Mouse (Mus musculus): ENCODE measurements around the gene Lat. TPM values are rescaled to one million over a fixed set of nuclear protein-coding genes. Genes with fewer than 3 reads are reported as not detected.
"Not testable (repeated sequence)": the region's sequence is repeated elsewhere in the genome, so short reads cannot be mapped to it uniquely, and the experiment has no call there.

The Lat gene
- 1.0 and 1.9 TPM in 2 replicates for polyA plus RNA-seq (2015; fragmentation: Nextera tagmentation; extraction: Ambion mirVana)

DNA sequence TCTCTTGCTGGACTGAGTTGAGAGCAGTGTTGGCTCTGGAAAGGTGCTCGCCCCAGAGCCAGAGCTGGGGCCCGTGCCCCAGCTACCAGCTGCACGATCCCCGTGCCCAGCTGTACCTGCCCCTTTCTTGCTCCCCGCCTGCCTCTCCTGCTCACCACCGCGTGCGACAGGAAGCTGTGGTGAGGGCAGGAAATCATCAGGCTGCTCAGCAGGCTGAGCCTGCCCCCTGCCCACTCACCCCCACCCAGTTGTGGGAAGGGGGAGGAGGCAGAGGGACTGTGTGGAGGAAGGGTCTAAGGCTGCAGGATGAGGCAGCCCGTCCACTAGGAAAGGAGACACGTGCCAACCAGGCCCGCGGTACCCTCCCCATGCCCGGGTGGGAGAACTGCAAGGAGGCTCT is at the start of gene Lat:
Gene Lat (minus strand): TSS at position 178 of the 400 bp plus-strand sequence.
- Histone ChIP-seq H3K9me3 (replicated peaks) (no peaks in the 10 kb centered on the region), H3K27ac (no peak within 1 kb of the TSS), H3K27me3 (no peaks in the 10 kb centered on the region), H3K9ac (no peak within 1 kb of the TSS), H3K4me3 (no peak within 1 kb of the TSS), H3K36me3 (ENCODE audit: poor library complexity, severe bottlenecking) (peaks cover 67% of the 10 kb centered on the region), H3K4me1 (no peaks in the 10 kb centered on the region), H3K4me2 (no peak within 1 kb of the TSS)
- ATAC-seq: no peak
- WGBS: 84% methylated on average over 13 of the region's 13 CpGs

DNA sequence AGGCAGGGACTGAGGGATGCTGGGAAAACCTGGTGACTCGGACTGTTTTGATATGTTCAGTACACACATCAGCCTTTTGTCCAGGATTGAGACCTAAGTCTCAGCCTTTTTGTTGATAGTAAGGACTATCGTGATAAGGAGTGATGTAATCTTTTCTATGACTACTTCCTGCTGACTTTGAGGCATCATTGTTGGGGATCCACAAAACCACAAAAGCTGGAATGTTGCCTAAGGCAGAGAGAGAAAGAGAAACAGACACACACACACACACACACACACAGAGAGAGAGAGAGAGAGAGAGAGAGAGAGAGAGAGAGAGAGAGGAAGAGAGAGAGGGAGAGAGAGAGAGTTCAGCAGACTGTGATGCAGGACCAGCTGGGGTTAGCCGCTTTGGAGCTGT is 49.1 kb upstream of the Lat start:
- Histone ChIP-seq H3K9ac (no peak overlapping the region), H3K4me3 (no peak overlapping the region), H3K27ac (no peak overlapping the region), H3K36me3 (ENCODE audit: poor library complexity, severe bottlenecking) (no peaks in the 10 kb centered on the region), H3K9me3 (replicated peaks) (no peaks in the 10 kb centered on the region), H3K4me2 (no peak overlapping the region), H3K4me1 (peaks cover 12% of the 10 kb centered on the region; the same call in 1 of the 2 replicates), H3K27me3 (no peaks in the 10 kb centered on the region)
- no peak for ATAC-seq
- WGBS: 66% methylated on average over 3 of the region's 3 CpGs

DNA sequence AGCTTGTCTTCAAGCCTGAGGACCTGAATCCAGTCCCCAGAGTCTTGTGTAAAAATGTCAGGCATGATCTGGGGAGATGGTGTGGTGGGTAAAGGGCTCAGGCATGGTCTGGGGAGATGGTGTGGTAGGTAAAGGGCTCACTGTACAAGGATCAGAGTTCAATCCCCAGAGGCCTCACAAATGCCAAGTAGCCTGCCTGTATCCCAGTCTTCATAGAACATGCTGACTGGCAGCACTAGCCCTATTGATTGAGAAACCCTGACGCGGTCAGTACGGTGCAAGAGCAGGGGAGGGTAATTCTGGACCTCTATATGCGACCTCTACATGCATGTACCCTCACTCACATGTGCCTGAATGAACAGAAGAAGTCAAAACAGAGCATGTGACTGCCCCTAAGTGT is 48.2 kb upstream of the Lat start:
- H3K27me3 ChIP-seq: no peaks in the 10 kb centered on the region
- no peak overlapping the region for H3K9ac ChIP-seq
- H3K36me3 ChIP-seq (ENCODE audit: poor library complexity, severe bottlenecking): no peaks in the 10 kb centered on the region
- H3K9me3 ChIP-seq (replicated peaks): no peaks in the 10 kb centered on the region
- H3K4me3 ChIP-seq: no peak overlapping the region
- no peak overlapping the region for H3K27ac ChIP-seq
- no peak for ATAC-seq
- H3K4me1 ChIP-seq: peaks cover 12% of the 10 kb centered on the region; the same call in 1 of the 2 replicates
- 64% methylated on average over 4 of the region's 4 CpGs for WGBS
- H3K4me2 ChIP-seq: no peak overlapping the region

DNA sequence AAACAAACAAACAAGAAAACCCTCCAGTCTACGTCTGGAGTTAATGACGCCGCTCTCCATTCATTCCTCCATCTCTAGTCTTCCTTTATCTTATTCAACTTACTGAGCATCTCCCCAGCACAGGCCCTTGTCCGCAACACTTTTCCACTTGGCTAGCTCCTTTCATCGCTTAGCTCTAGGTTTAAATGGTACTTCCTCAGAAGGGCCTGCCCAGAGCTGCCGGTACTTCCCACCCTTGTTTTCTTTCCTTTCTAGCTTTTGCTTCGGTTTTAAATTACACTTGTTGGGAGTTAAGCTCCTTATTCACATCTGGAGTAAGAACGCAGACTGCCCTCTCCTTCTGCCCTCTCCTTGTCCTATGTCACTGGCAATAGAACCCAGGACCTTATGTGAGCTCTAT is 47.7 kb upstream of the Lat start:
- no peaks in the 10 kb centered on the region for H3K27me3 ChIP-seq
- no peak overlapping the region for H3K9ac ChIP-seq
- H3K4me1 ChIP-seq: peaks cover 12% of the 10 kb centered on the region; the same call in 1 of the 2 replicates
- no peak overlapping the region for H3K4me3 ChIP-seq
- ATAC-seq: no peak
- H3K36me3 ChIP-seq (ENCODE audit: poor library complexity, severe bottlenecking): no peaks in the 10 kb centered on the region
- 3% methylated on average over 8 of the region's 8 CpGs for WGBS
- H3K9me3 ChIP-seq (replicated peaks): no peaks in the 10 kb centered on the region
- H3K27ac ChIP-seq: no peak overlapping the region
- H3K4me2 ChIP-seq: no peak overlapping the region

GRCm38 (mm10) chr7:126416615-126417014 is 47.2 kb upstream of the Lat start:
- Histone ChIP-seq H3K9ac (0 out of 2 replicates have a peak overlapping the region, but pooled peaks have one; percentile 5), H3K27ac (no peak overlapping the region), H3K9me3 (replicated peaks) (no peaks in the 10 kb centered on the region), H3K4me2 (no peak overlapping the region), H3K36me3 (ENCODE audit: poor library complexity, severe bottlenecking) (no peaks in the 10 kb centered on the region), H3K27me3 (no peaks in the 10 kb centered on the region), H3K4me1 (peaks cover 12% of the 10 kb centered on the region; the same call in 1 of the 2 replicates), H3K4me3 (no peak overlapping the region)
- no peak for ATAC-seq
- 50% methylated on average over 2 of the region's 2 CpGs for WGBS

DNA sequence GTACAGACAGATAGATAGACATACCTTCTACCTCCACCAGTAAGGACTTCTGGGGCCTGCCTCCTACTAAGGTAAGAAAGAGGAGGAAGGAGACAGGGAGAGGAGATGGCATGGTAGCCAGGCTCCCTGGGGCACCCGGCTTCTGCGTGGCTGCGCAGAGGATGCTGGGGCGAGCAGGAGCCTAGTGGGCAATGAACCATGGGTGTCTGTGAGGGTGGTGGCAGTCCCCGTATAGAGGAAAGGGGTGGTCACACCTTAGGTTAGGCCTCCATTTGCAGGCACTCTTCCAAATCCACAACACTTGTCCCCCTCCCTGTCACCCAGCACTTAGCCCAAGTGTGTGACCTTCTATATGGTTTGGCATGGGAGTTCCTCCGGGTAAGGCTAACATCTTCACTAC is 45.4 kb upstream of the Lat start, which contains the start of gene Cd19:
Gene Cd19 (minus strand): TSS at position 165 of the 400 bp plus-strand sequence.
- Histone ChIP-seq H3K4me1 (peaks cover 12% of the 10 kb centered on the region; the same call in 1 of the 2 replicates), H3K4me3 (no peak within 1 kb of the TSS), H3K4me2 (no peak within 1 kb of the TSS), H3K9me3 (replicated peaks) (no peaks in the 10 kb centered on the region), H3K27ac (no peak within 1 kb of the TSS), H3K36me3 (ENCODE audit: poor library complexity, severe bottlenecking) (no peaks in the 10 kb centered on the region), H3K27me3 (no peaks in the 10 kb centered on the region), H3K9ac (no peak within 1 kb of the TSS)
- no peak for ATAC-seq
- WGBS: 92% methylated on average over 6 of the region's 6 CpGs

- Histone ChIP-seq H3K4me3 (no peak overlapping the region), H3K36me3 (ENCODE audit: poor library complexity, severe bottlenecking) (no peaks in the 10 kb centered on the region), H3K4me2 (no peak overlapping the region), H3K27me3 (no peaks in the 10 kb centered on the region), H3K4me1 (no peaks in the 10 kb centered on the region), H3K27ac (no peak overlapping the region), H3K9me3 (replicated peaks) (no peaks in the 10 kb centered on the region), H3K9ac (no peak overlapping the region)
- no peak for ATAC-seq
- WGBS: 95% methylated on average over 4 of the region's 4 CpGs
Measured at GRCm38 (mm10) chr7:126411061-126411460, 41.7 kb upstream of the Lat start.

- H3K27ac ChIP-seq: no peak overlapping the region
- no peaks in the 10 kb centered on the region for H3K27me3 ChIP-seq
- H3K4me1 ChIP-seq: no peaks in the 10 kb centered on the region
- H3K4me3 ChIP-seq: no peak overlapping the region
- H3K9ac ChIP-seq: no peak overlapping the region
- WGBS: 78% methylated on average over 2 of the region's 2 CpGs
- H3K36me3 ChIP-seq (ENCODE audit: poor library complexity, severe bottlenecking): no peaks in the 10 kb centered on the region
- no peaks in the 10 kb centered on the region for H3K9me3 ChIP-seq (replicated peaks)
- ATAC-seq: no peak
- H3K4me2 ChIP-seq: no peak overlapping the region
Measured at GRCm38 (mm10) chr7:126408686-126409085, 39.3 kb upstream of the Lat start.

- H3K9me3 ChIP-seq (replicated peaks); H3K9ac ChIP-seq; H3K27ac ChIP-seq; H3K4me3 ChIP-seq; H3K4me2 ChIP-seq; H3K36me3 ChIP-seq (ENCODE audit: poor library complexity, severe bottlenecking); H3K4me1 ChIP-seq; H3K27me3 ChIP-seq; ATAC-seq: not testable (repeated sequence)
- WGBS: 87% methylated on average over 8 of the region's 8 CpGs
Measured at GRCm38 (mm10) chr7:126402518-126402917, 33.1 kb upstream of the Lat start.

DNA sequence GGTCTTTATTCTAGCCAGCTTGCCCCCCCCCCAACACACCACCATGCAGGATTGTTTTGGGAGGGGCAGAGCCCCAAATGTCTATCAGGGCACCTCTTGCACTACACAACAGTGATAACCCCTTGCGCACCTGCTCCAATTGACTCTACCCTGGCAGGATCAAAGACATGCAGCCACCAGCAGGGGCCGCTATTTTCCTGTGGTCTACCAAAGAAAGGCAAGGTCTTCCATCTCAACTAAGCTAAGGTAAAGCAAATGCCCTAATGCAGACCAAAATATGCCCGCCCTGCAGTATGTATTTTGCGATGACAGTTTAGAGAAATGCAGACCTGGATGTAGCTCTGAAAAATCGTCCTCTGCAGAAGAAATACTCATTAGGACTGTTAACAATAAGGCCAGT is 30.2 kb upstream of the Lat start:
- Histone ChIP-seq H3K27me3 (no peaks in the 10 kb centered on the region), H3K27ac (no peak overlapping the region), H3K4me3 (no peak overlapping the region), H3K36me3 (ENCODE audit: poor library complexity, severe bottlenecking) (no peaks in the 10 kb centered on the region), H3K9me3 (replicated peaks) (no peaks in the 10 kb centered on the region), H3K4me2 (no peak overlapping the region), H3K4me1 (peaks cover 16% of the 10 kb centered on the region), H3K9ac (no peak overlapping the region)
- ATAC-seq: no peak
- WGBS: 8% methylated on average over 5 of the region's 5 CpGs

DNA sequence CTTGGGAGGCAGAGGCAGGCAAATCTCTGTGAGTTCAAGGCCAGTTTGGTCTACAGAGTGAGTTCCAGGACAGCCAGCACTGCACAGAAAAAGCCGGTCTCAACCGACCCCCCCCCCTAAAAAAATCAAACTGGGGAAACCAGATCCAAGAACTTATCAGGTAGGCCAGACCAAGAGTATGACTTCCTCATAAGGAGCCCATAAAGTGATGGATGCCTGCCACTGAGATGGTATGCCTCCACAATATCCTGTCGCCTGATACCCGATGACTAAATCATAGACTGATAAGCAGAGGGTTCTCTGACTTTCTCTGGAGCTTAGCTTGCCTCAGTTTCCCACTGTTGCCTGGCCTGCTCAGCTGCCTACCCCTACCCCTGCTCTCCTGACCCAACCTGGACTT is 28.5 kb upstream of the Lat start:
- Histone ChIP-seq H3K27me3 (no peaks in the 10 kb centered on the region), H3K4me2 (no peak overlapping the region), H3K27ac (no peak overlapping the region), H3K4me1 (peaks cover 16% of the 10 kb centered on the region), H3K9me3 (replicated peaks) (no peaks in the 10 kb centered on the region), H3K36me3 (ENCODE audit: poor library complexity, severe bottlenecking) (peaks cover 3% of the 10 kb centered on the region; the same call in 1 of the 2 replicates), H3K4me3 (no peak overlapping the region), H3K9ac (no peak overlapping the region)
- WGBS: over 99% methylated on average over 4 of the region's 4 CpGs
- ATAC-seq: no peak

DNA sequence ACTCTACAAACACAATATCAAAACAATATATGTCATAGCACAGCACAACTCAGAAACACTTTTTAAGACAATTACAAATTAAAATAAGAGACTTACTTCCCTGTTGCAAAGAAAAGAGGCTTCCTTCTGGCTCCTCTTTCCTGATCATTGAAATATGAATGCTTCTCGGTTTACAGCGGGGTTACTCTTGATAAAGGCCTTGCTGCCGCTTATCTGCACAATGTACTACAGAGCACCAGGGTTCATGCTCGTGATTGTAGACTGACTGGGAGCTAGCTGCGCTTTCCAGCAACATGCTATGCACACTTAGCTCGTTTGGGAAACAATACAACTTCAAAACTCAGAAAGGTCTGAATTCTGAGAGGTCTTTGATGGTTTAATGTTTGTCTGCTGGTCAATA is 27.9 kb upstream of the Lat start:
- ATAC-seq: no peak
- peaks cover 16% of the 10 kb centered on the region for H3K4me1 ChIP-seq
- peaks cover 3% of the 10 kb centered on the region; the same call in 1 of the 2 replicates for H3K36me3 ChIP-seq (ENCODE audit: poor library complexity, severe bottlenecking)
- no peak overlapping the region for H3K9ac ChIP-seq
- no peak overlapping the region for H3K27ac ChIP-seq
- no peak overlapping the region for H3K4me3 ChIP-seq
- no peaks in the 10 kb centered on the region for H3K9me3 ChIP-seq (replicated peaks)
- WGBS: 49% methylated on average over 6 of the region's 6 CpGs
- peak overlapping the region; percentile 37 for H3K4me2 ChIP-seq
- no peaks in the 10 kb centered on the region for H3K27me3 ChIP-seq
